Mouse (Mus musculus): ENCODE measurements around the gene Rora. TPM values are rescaled to one million over a fixed set of nuclear protein-coding genes. Genes with fewer than 3 reads are reported as not detected.

Rora gene
- polyA plus RNA-seq, 1 experiment from 2014 or later: 4.4 TPM

- Histone ChIP-seq H3K9ac (ENCODE audit: low read length) (no peak overlapping the region), H3K27me3 (replicated peaks; ENCODE audit: control insufficient read depth, insufficient read depth, low read length) (peaks cover 41% of the 10 kb centered on the region), H3K27ac (ENCODE audit: low read depth) (no peak overlapping the region), H3K4me2 (ENCODE audit: low read length) (no peak overlapping the region), H3K36me3 (ENCODE audit: control insufficient read depth, insufficient read depth, low read length) (no peaks in the 10 kb centered on the region), H3K4me1 (replicated peaks; ENCODE audit: control insufficient read depth, insufficient read depth, low read length) (peaks cover 11% of the 10 kb centered on the region; the same call in 1 of the 2 replicates), H3K9me3 (ENCODE audit: control insufficient read depth, low read length) (no peaks in the 10 kb centered on the region), H3K4me3 (ENCODE audit: low read depth, low read length) (no peak overlapping the region)
- ATAC-seq (replicated peaks; ENCODE audit: low FRiP score, low TSS enrichment, low read depth): no peak
- 82% methylated on average over 12 of the region's 12 CpGs for WGBS
- no peak for DNase-seq (ENCODE audit: low spot score)
These were observed 639.4 kb downstream of the Rora start for GRCm38 (mm10) chr9:69292776-69293687.

- no peak overlapping the region for H3K4me3 ChIP-seq (ENCODE audit: low read depth, low read length)
- WGBS: 76% methylated on average over 8 of the region's 8 CpGs
- no peak for ATAC-seq (replicated peaks; ENCODE audit: low FRiP score, low TSS enrichment, low read depth)
These were observed 640.1 kb downstream of the Rora start for GRCm38 (mm10) chr9:69293688-69294074.

GRCm38 (mm10) chr9:69294426-69294825, 640.8 kb downstream of the Rora start:
- Histone ChIP-seq H3K27ac (ENCODE audit: low read depth) (no peak overlapping the region), H3K27me3 (replicated peaks; ENCODE audit: control insufficient read depth, insufficient read depth, low read length) (peaks cover 41% of the 10 kb centered on the region), H3K4me1 (replicated peaks; ENCODE audit: control insufficient read depth, insufficient read depth, low read length) (peaks cover 11% of the 10 kb centered on the region; the same call in 1 of the 2 replicates), H3K36me3 (ENCODE audit: control insufficient read depth, insufficient read depth, low read length) (no peaks in the 10 kb centered on the region), H3K9ac (ENCODE audit: low read length) (no peak overlapping the region), H3K4me3 (ENCODE audit: low read depth, low read length) (no peak overlapping the region), H3K9me3 (ENCODE audit: control insufficient read depth, low read length) (no peaks in the 10 kb centered on the region), H3K4me2 (ENCODE audit: low read length) (no peak overlapping the region)
- DNase-seq (ENCODE audit: low spot score): no peak
- no peak for ATAC-seq (replicated peaks; ENCODE audit: low FRiP score, low TSS enrichment, low read depth)
- 84% methylated on average over 5 of the region's 5 CpGs for WGBS

More at GRCm38 (mm10) chr9:69293688-69294074, 640.1 kb downstream of the Rora start:
- Histone ChIP-seq H3K4me2 (ENCODE audit: low read length) (no peak overlapping the region), H3K9me3 (ENCODE audit: control insufficient read depth, low read length) (no peaks in the 10 kb centered on the region), H3K27ac (ENCODE audit: low read depth) (no peak overlapping the region), H3K9ac (ENCODE audit: low read length) (no peak overlapping the region), H3K36me3 (ENCODE audit: control insufficient read depth, insufficient read depth, low read length) (no peaks in the 10 kb centered on the region), H3K4me1 (replicated peaks; ENCODE audit: control insufficient read depth, insufficient read depth, low read length) (peaks cover 11% of the 10 kb centered on the region; the same call in 1 of the 2 replicates), H3K27me3 (replicated peaks; ENCODE audit: control insufficient read depth, insufficient read depth, low read length) (peaks cover 41% of the 10 kb centered on the region)
- DNase-seq (ENCODE audit: low spot score): no peak

GRCm38 (mm10) chr9:69294856-69295255, 641.3 kb downstream of the Rora start:
- no peaks in the 10 kb centered on the region for H3K36me3 ChIP-seq (ENCODE audit: control insufficient read depth, insufficient read depth, low read length)
- 89% methylated on average over 14 of the region's 14 CpGs for WGBS
- no peak for ATAC-seq (replicated peaks; ENCODE audit: low FRiP score, low TSS enrichment, low read depth)

GRCm38 (mm10) chr9:69295826-69296225, 642.2 kb downstream of the Rora start:
- Histone ChIP-seq H3K4me3 (ENCODE audit: low read depth, low read length) (no peak overlapping the region), H3K9me3 (ENCODE audit: control insufficient read depth, low read length) (no peaks in the 10 kb centered on the region), H3K27ac (ENCODE audit: low read depth) (no peak overlapping the region), H3K36me3 (ENCODE audit: control insufficient read depth, insufficient read depth, low read length) (no peaks in the 10 kb centered on the region), H3K4me2 (ENCODE audit: low read length) (no peak overlapping the region), H3K9ac (ENCODE audit: low read length) (no peak overlapping the region), H3K27me3 (replicated peaks; ENCODE audit: control insufficient read depth, insufficient read depth, low read length) (peaks cover 37% of the 10 kb centered on the region), H3K4me1 (replicated peaks; ENCODE audit: control insufficient read depth, insufficient read depth, low read length) (peaks cover 8% of the 10 kb centered on the region; the same call in 1 of the 2 replicates)
- 91% methylated on average over 3 of the region's 3 CpGs for WGBS
- DNase-seq (ENCODE audit: low spot score) (no peak), ATAC-seq (replicated peaks; ENCODE audit: low FRiP score, low TSS enrichment, low read depth) (no peak)

More at GRCm38 (mm10) chr9:69294856-69295255, 641.3 kb downstream of the Rora start:
- H3K27ac ChIP-seq (ENCODE audit: low read depth): no peak overlapping the region
- H3K4me1 ChIP-seq (replicated peaks; ENCODE audit: control insufficient read depth, insufficient read depth, low read length): peaks cover 11% of the 10 kb centered on the region; the same call in 1 of the 2 replicates
- no peak overlapping the region for H3K9ac ChIP-seq (ENCODE audit: low read length)
- peaks cover 41% of the 10 kb centered on the region for H3K27me3 ChIP-seq (replicated peaks; ENCODE audit: control insufficient read depth, insufficient read depth, low read length)
- H3K4me3 ChIP-seq (ENCODE audit: low read depth, low read length): no peak overlapping the region
- no peak overlapping the region for H3K4me2 ChIP-seq (ENCODE audit: low read length)
- no peak for DNase-seq (ENCODE audit: low spot score)
- H3K9me3 ChIP-seq (ENCODE audit: control insufficient read depth, low read length): no peaks in the 10 kb centered on the region

- H3K27me3 ChIP-seq (replicated peaks; ENCODE audit: control insufficient read depth, insufficient read depth, low read length): peaks cover 31% of the 10 kb centered on the region
- no peaks in the 10 kb centered on the region for H3K36me3 ChIP-seq (ENCODE audit: control insufficient read depth, insufficient read depth, low read length)
- H3K9me3 ChIP-seq (ENCODE audit: control insufficient read depth, low read length): no peaks in the 10 kb centered on the region
- WGBS: 18% methylated on average over 2 of the region's 2 CpGs
- no peak overlapping the region for H3K4me2 ChIP-seq (ENCODE audit: low read length)
- peaks cover 7% of the 10 kb centered on the region for H3K4me1 ChIP-seq (replicated peaks; ENCODE audit: control insufficient read depth, insufficient read depth, low read length)
- no peak overlapping the region for H3K9ac ChIP-seq (ENCODE audit: low read length)
- H3K27ac ChIP-seq (ENCODE audit: low read depth): no peak overlapping the region
- H3K4me3 ChIP-seq (ENCODE audit: low read depth, low read length): no peak overlapping the region
- DNase-seq (ENCODE audit: low spot score): no peak
- ATAC-seq (replicated peaks; ENCODE audit: low FRiP score, low TSS enrichment, low read depth): no peak
These were observed 642.8 kb downstream of the Rora start for GRCm38 (mm10) chr9:69296418-69296817.

GRCm38 (mm10) chr9:69297766-69298375, 644.3 kb downstream of the Rora start:
- ATAC-seq (replicated peaks; ENCODE audit: low FRiP score, low TSS enrichment, low read depth) (no peak), DNase-seq (ENCODE audit: low spot score) (no peak)
- no peak overlapping the region for H3K4me2 ChIP-seq (ENCODE audit: low read length)
- H3K36me3 ChIP-seq (ENCODE audit: control insufficient read depth, insufficient read depth, low read length): no peaks in the 10 kb centered on the region
- no peak overlapping the region for H3K9ac ChIP-seq (ENCODE audit: low read length)
- H3K27ac ChIP-seq (ENCODE audit: low read depth): no peak overlapping the region
- no peaks in the 10 kb centered on the region for H3K9me3 ChIP-seq (ENCODE audit: control insufficient read depth, low read length)
- no peak overlapping the region for H3K4me3 ChIP-seq (ENCODE audit: low read depth, low read length)
- peaks cover 19% of the 10 kb centered on the region for H3K27me3 ChIP-seq (replicated peaks; ENCODE audit: control insufficient read depth, insufficient read depth, low read length)
- 78% methylated on average over 7 of the region's 7 CpGs for WGBS
- H3K4me1 ChIP-seq (replicated peaks; ENCODE audit: control insufficient read depth, insufficient read depth, low read length): peaks cover 14% of the 10 kb centered on the region

GRCm38 (mm10) chr9:69298566-69299335, 645.2 kb downstream of the Rora start:
- Histone ChIP-seq H3K9me3 (ENCODE audit: control insufficient read depth, low read length) (no peaks in the 10 kb centered on the region), H3K4me2 (ENCODE audit: low read length) (no peak overlapping the region), H3K27me3 (replicated peaks; ENCODE audit: control insufficient read depth, insufficient read depth, low read length) (peaks cover 10% of the 10 kb centered on the region; the same call in 1 of the 2 replicates), H3K36me3 (ENCODE audit: control insufficient read depth, insufficient read depth, low read length) (no peaks in the 10 kb centered on the region), H3K9ac (ENCODE audit: low read length) (no peak overlapping the region), H3K27ac (ENCODE audit: low read depth) (no peak overlapping the region), H3K4me1 (replicated peaks; ENCODE audit: control insufficient read depth, insufficient read depth, low read length) (peaks cover 14% of the 10 kb centered on the region), H3K4me3 (ENCODE audit: low read depth, low read length) (no peak overlapping the region)
- 74% methylated on average over 12 of the region's 12 CpGs for WGBS
- ATAC-seq (replicated peaks; ENCODE audit: low FRiP score, low TSS enrichment, low read depth): no peak
- no peak for DNase-seq (ENCODE audit: low spot score)

All from intestine, embryonic 14.5 days (tissue).